Mouse (Mus musculus) kidney, postnatal 4 days (tissue): ENCODE measurements around the gene Galnt6.
A peak's percentile ranks its signal among the peaks of the same experiment; 100 is the strongest.

Experiments
- DNase-seq, 2 experiments: peaks; one replicate each; pipeline ENCODE4 v3.0.0; 2021; ENCODE audit warnings: mixed read lengths in 2 of 2

Galnt6 gene

GRCm38 (mm10) chr15:100719217-100719616 is 10.0 kb downstream of the Galnt6 start:
- no peak for DNase-seq

DNA sequence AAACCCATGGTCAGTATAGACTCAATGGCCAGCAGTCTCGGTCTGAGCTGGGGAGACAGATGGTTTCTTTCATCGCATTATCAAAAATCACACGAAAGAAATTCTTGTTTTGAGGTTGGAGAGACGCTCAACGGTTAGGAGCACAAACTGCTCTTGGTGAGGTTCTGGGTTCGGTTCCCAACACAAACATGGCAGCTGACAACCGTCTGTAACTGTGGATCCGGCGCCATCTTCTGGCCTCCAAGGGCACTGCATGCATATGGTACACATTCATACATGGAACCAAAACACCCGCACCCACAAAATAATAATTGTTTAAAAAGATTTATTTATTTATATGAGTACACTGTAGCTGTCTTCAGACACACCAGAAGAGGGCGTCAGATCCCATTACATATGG is 10.6 kb downstream of the Galnt6 start:
- no peak for DNase-seq

DNA sequence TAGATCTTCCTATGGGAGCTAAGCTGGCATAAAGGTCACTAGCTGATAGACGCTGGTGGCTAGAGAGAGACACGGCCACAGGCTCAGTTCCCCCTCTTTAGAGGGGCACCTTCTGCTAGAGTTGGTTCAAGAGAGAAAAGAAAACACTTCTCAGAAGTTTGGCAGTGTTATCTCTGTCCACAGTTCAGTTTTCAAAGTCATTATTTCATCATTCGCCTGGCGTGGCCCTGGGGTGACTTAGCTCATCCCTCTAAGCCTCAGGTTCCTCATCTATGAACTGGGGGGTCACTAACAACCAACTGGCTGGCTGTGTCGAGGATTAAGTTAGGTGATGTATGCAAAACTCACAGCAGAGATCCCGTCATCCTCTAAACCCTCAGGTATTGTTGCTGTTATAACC is 11.2 kb downstream of the Galnt6 start:
- no peak for DNase-seq

GRCm38 (mm10) chr15:100715399-100715993 is 13.7 kb downstream of the Galnt6 start:
- peak in 1 of 2 experiments; percentile 29 for DNase-seq

DNA sequence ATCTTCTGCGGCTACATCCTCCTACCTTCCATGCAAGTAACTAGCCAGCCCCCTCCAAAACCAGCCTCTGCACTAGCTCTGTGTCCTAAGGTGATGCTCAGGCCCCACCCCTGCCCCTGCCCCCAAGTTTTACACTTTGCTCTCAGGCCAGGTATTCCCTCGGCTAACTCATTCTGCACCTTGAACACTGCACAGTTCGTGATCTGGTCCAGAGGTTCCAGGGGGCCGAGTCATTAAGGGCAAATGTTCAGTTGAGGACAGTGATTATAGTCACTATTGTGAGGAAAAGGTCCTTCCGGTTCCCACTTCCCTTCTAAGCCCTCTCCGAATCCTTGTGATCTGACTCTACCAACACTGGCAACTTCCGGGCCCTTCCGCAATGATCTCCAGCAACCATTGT is 14.7 kb downstream of the Galnt6 start:
- DNase-seq: no peak

DNA sequence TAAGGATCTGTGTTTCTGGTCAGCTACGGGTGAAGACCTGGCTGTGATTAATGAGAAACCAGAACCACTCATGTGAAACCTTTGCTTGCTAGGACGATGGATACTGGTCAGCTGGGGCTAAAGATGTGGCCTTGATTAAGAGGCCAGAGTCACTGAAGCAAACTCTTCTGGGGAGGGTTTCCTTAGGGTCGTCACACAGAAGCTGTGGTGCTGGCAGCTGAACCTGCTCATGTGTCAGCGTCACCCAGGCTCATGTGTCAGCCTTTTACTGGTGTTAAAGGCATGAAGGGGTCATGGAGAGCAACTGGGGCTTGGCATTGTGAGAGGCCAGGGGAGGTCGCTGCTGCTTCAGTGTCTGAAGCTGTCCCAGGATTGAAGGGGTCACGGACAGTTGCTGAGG is 18.3 kb downstream of the Galnt6 start:
- DNase-seq: peak; percentile 39 to 62

DNA sequence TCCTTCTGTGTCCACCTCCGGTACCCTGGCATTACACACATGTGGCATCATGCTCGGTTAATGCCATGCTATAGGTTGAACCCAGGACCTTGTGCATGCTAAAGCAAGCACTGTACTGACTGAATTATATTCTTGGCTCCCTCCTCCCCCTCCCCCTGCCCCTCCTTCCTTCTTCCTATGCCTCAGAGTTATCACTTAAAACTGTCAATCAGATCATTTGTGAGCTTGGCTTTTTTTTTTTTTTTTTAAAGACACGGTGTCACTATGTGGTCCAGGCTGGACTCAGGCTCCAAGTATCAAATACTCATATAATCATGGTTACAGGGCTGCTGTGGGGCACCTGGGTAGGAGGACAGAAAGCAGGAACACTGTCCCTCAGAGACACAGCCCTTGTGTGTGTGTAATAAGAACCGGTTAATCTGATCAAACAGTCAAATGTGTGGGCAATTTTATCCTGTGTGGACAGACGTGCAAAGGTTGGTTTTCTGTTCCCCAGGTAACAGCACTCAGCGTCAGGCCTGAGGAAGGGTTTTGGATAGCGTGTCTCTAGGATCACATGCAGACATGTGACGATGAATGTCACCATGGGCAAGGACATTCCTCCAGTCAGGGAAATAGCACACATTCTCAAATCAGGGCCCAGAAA is 20.6 kb downstream of the Galnt6 start:
- DNase-seq: no peak

DNA sequence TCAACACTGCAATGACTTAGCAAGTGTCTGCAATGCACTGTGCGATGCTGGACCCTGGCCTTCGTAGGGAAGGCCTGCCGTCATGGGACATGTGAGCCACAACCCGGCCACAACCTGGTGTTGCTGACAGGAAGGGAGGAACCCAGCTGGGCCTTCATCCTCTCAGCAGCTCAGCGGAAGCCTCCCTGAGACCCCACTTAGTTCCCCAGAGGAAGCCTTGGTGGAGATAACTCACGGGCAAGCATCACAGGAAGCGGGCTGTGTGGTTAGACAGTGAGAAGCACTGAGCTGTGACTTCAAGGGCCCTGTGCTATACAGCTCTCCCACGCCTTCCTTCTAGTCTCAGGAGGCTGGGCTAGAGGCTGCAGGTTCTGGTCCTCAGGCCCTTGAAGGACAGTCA is 22.9 kb downstream of the Galnt6 start:
- DNase-seq: peak in 1 of 2 experiments; percentile 29

DNA sequence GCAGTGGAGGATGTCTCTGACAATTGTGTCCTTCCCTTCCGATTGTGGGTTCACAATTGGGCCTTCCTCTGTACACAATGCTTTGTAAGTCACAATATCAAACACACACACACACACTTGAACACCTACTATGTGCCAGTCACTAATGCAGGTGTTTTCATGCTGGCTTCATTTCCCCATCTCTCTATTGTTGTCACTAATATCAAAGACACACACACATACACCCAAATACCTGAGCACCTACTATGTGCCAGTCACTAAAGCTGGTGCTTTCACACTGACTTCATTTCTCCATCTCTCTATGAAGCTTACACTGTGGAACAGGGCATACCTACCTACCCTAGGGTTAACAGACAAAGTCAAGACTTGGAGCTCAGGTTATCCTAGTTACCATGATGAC is 23.8 kb downstream of the Galnt6 start:
- DNase-seq: no peak

GRCm38 (mm10) chr15:100703913-100704312 is 25.3 kb downstream of the Galnt6 start:
- DNase-seq: no peak

GRCm38 (mm10) chr15:100701856-100702255 is 27.3 kb downstream of the Galnt6 start:
- DNase-seq: no peak

DNA sequence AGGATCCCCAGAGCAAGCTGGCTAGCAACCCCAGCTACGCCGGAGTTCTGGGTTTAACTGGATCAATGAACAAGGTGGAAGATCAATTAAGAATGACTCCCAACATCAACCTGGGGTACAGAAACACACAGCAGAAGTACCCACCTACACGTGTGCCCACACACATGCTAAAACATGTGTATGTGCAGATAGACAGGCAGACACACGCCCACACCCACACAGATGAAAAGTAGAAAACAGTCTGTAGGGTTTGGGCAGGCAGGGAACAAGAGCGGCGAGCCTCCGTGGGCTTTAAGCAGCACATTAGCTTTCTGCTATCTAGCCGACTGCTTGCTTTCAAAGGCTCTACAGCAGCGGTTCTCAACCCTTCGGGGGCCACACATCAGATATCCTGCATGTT is 28.1 kb downstream of the Galnt6 start:
- DNase-seq: no peak

DNA sequence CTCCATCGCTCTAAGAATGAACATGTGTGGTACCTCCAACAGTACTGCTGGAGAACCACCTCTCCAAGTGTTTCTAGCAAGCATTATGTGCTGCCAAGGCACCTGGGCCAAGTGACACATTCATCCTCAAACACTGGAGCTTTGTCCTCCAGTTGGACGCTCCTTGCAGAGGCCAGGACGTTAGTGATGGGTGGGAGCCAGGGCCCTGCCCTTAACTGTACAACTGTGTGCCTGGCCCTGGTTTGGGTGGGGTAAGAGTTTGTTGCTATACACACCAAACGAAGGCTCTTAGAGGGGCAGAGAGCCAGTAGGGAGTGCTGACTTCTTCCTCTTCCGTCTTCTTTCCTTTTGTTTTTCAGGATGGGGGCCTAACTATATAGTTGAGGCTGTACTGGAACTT is 28.8 kb downstream of the Galnt6 start:
- no peak for DNase-seq

GRCm38 (mm10) chr15:100699386-100699785 is 29.8 kb downstream of the Galnt6 start:
- DNase-seq: no peak

GRCm38 (mm10) chr15:100698078-100698477 is 31.1 kb downstream of the Galnt6 start:
- DNase-seq: no peak

GRCm38 (mm10) chr15:100694406-100694805 is 34.8 kb downstream of the Galnt6 start:
- DNase-seq: no peak

GRCm38 (mm10) chr15:100691990-100692389 is 37.2 kb downstream of the Galnt6 start:
- no peak for DNase-seq

GRCm38 (mm10) chr15:100687430-100687971 is 41.7 kb downstream of the Galnt6 start, which contains the start of gene Cela1:
TSS of gene Cela1 (minus strand) at chr15:100687921.
- DNase-seq: no peak

DNA sequence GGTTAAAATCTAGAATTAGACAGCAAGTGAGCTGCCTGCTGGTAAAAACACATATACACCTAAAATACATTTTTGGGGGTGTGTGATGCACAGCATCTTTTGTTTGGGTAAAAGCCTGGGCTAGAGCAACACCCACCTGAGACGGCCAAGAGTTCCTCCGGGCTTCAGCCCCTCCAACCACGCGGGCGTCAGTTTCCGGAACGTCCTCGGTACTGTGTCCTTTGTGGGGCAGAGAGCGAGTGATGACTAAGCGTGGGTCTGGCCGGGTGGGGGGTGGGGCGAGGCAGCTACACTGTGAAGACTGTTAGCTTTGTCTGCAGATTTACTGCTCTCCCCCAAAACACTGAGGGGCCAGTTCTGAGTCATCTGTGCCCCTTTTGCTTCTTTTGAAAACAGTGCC is 42.2 kb downstream of the Galnt6 start:
- DNase-seq: no peak

DNA sequence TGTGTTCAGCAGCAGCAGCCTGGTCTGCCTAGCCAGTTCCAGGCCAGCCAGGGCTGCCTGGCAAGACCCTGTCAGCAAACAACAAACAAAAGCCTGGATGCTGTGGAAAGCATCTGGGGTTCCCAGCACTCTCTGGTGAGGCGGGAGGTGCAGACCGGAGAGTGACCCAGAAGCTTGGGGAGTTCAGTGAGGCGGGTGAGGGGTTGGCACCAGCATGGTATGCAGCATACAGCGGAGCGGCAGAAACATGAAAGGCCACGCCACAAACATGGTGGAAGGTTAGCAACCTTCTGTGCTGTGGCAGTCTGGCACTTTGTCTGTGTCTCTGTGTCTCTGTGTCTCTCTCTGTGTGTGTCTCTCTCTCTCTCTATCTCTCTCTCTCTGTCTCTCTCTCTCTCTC is 42.7 kb downstream of the Galnt6 start:
- DNase-seq: no peak

- no peak for DNase-seq
Observed at GRCm38 (mm10) chr15:100685849-100686248, 43.3 kb downstream of the Galnt6 start.

DNA sequence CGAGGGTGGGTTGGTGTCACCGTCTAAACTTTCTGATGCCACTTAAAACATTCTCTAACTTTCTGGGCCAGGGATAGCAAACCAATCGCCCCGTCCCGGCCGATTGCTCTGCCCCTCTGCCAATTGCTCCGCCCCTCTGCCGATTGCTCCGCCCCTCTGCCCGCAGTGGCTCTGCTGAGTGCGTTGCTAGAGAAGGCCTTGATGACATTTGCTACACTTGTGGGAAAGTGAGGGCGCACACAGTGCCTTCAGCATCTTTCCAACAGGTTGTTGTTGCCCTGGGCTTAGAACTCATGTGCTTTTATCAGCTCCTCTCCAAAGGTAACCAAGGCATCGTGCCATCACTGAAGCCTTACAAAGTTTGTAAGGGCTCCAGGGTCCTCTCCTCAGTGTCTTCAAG is 43.9 kb downstream of the Galnt6 start:
- DNase-seq: no peak

DNA sequence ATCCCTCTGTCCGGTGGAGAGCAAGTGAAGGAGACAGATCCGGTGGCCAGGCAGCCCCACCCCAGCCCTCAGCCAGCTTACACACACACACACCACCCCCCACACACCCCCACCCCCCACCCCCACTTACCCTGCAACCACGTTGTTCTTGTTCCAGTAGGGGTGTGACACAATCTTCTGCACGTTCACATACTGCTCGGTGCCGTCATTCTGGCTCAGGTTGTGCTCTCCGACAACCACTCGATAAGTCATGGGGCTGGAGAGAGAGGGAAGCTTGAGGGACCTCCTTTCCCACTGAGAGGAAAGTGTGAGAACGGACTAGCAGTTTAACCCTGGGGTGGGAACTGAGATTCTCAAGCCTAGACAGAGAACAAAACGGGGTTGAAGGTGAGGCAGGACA is 44.7 kb downstream of the Galnt6 start:
- no peak for DNase-seq

- DNase-seq: peak; percentile 87 to 90
Observed at GRCm38 (mm10) chr15:100683041-100683440, 46.1 kb downstream of the Galnt6 start.

- DNase-seq: peak; percentile 47 to 67
Observed at GRCm38 (mm10) chr15:100681770-100682169, 47.4 kb downstream of the Galnt6 start.
